Mouse (Mus musculus) hindbrain, embryonic 11.5 days (tissue): ENCODE measurements around the gene Mapkapk3. TPM values are rescaled to one million over a fixed set of nuclear protein-coding genes. Genes with fewer than 3 reads are reported as not detected.

Source experiments
- ATAC-seq: fragments of 200-750 bp; cut with Nextera tagmentation; 2 replicates; pipeline ENCODE4 v1.8.0; 2017; ENCODE audit warnings: mild to moderate bottlenecking, moderate TSS enrichment, moderate library complexity; ENCODE audit not compliant: low FRiP score
- DNase-seq: peaks from one replicate; pipeline ENCODE4 v3.0.0-alpha.2; 2015; ENCODE audit warnings: low spot score
- H3K27ac ChIP-seq: fragments of 300-500 bp; sonication (generic); 2 replicates; pipeline ENCODE4 v1.5.1; 2014; ENCODE audit warnings: mild to moderate bottlenecking, low read depth, low read length
- H3K27me3 ChIP-seq: fragments of 300-500 bp; sonication (generic); 2 replicates; pipeline ENCODE4 v1.6.1; 2014; ENCODE audit warnings: mild to moderate bottlenecking, low read length, moderate library complexity, mixed read lengths; ENCODE audit not compliant: control insufficient read depth, insufficient read depth
- H3K36me3 ChIP-seq: fragments of 300-500 bp; sonication (generic); 2 replicates; pipeline ENCODE4 v1.6.1; 2014; ENCODE audit warnings: mild to moderate bottlenecking, low read length, moderate library complexity, mixed read lengths; ENCODE audit not compliant: control insufficient read depth, insufficient read depth
- H3K4me1 ChIP-seq: fragments of 300-500 bp; sonication (generic); replicated peaks from 2 replicates; pipeline ENCODE4 v1.6.1; 2014; ENCODE audit warnings: low read length, mixed read lengths; ENCODE audit not compliant: control insufficient read depth, insufficient read depth
- H3K4me2 ChIP-seq: fragments of 300-500 bp; sonication (generic); replicated peaks from 2 replicates; pipeline ENCODE4 v1.6.1; 2014; ENCODE audit warnings: mild to moderate bottlenecking, low read depth, low read length
- H3K4me3 ChIP-seq: fragments of 300-500 bp; sonication (generic); 2 replicates; pipeline ENCODE4 v1.5.1; 2014; ENCODE audit warnings: low read depth, low read length
- H3K9ac ChIP-seq: fragments of 300-500 bp; sonication (generic); 2 replicates; pipeline ENCODE4 v1.6.1; 2014; ENCODE audit warnings: low read depth, low read length
- H3K9me3 ChIP-seq: fragments of 300-500 bp; sonication (generic); 2 replicates; pipeline ENCODE4 v1.6.1; 2016; ENCODE audit warnings: low read length; ENCODE audit not compliant: control insufficient read depth
- WGBS: fragments of 180-500 bp; shearing (Covaris S2); extraction: QIAGEN DNeasy Blood & Tissue Kit; methylation state at CpG from one replicate; pipeline ENCODE4 v1.1.7; 2014; 5-methylcytosine and 5-hydroxymethylcytosine counted together
- polyA plus RNA-seq: library from polyadenylated mRNA; unstranded; fragments of >200 nt; fragmentation: Nextera tagmentation; extraction: Ambion mirVana; gene quantifications from 2 replicates; pipeline ENCODE4 v1.2.1, GENCODE M21; 2014

Mapkapk3 gene
- polyA plus RNA-seq, 1 experiment from 2014 or later = 3.4 TPM

GRCm38 (mm10) chr9:107304383-107304782, 14.7 kb upstream of the Mapkapk3 start:
- Histone ChIP-seq H3K36me3 (no peaks in the 10 kb centered on the region), H3K27ac (no peak overlapping the region), H3K27me3 (no peaks in the 10 kb centered on the region), H3K4me1 (no peaks in the 10 kb centered on the region), H3K4me3 (no peak overlapping the region), H3K4me2 (no peak overlapping the region), H3K9ac (no peak overlapping the region), H3K9me3 (no peaks in the 10 kb centered on the region)
- 89% methylated on average over 3 of the region's 3 CpGs for WGBS
- ATAC-seq = no peak
- no peak for DNase-seq

- no peaks in the 10 kb centered on the region for H3K4me1 ChIP-seq
- no peak overlapping the region for H3K4me2 ChIP-seq
- no peak overlapping the region for H3K9ac ChIP-seq
- H3K27ac ChIP-seq = no peak overlapping the region
- H3K9me3 ChIP-seq = no peaks in the 10 kb centered on the region
- WGBS = 81% methylated on average over 5 of the region's 5 CpGs
- H3K27me3 ChIP-seq = no peaks in the 10 kb centered on the region
- ATAC-seq (no peak), DNase-seq (no peak)
- no peak overlapping the region for H3K4me3 ChIP-seq
- H3K36me3 ChIP-seq = no peaks in the 10 kb centered on the region
Observed at GRCm38 (mm10) chr9:107303900-107304299, 14.2 kb upstream of the Mapkapk3 start.

- no peak overlapping the region for H3K4me3 ChIP-seq
- H3K4me2 ChIP-seq = no peak overlapping the region
- 78% methylated on average over 9 of the region's 9 CpGs for WGBS
- no peak overlapping the region for H3K9ac ChIP-seq
- H3K27ac ChIP-seq = no peak overlapping the region
- no peak for DNase-seq
- no peak for ATAC-seq
- H3K36me3 ChIP-seq = no peaks in the 10 kb centered on the region
- H3K9me3 ChIP-seq = no peaks in the 10 kb centered on the region
- no peaks in the 10 kb centered on the region for H3K27me3 ChIP-seq
- H3K4me1 ChIP-seq = no peaks in the 10 kb centered on the region
Observed at GRCm38 (mm10) chr9:107303121-107303820, 13.6 kb upstream of the Mapkapk3 start.

- no peaks in the 10 kb centered on the region for H3K36me3 ChIP-seq
- no peaks in the 10 kb centered on the region for H3K9me3 ChIP-seq
- H3K27me3 ChIP-seq = no peaks in the 10 kb centered on the region
- H3K4me3 ChIP-seq = no peak overlapping the region
- DNase-seq (no peak), ATAC-seq (no peak)
- WGBS = 81% methylated on average over 7 of the region's 7 CpGs
- no peaks in the 10 kb centered on the region for H3K4me1 ChIP-seq
- H3K27ac ChIP-seq = no peak overlapping the region
- H3K9ac ChIP-seq = no peak overlapping the region
- no peak overlapping the region for H3K4me2 ChIP-seq
Observed at GRCm38 (mm10) chr9:107302592-107302991, 12.9 kb upstream of the Mapkapk3 start.

GRCm38 (mm10) chr9:107301554-107302331, 12.1 kb upstream of the Mapkapk3 start:
- no peaks in the 10 kb centered on the region for H3K27me3 ChIP-seq
- no peak for ATAC-seq
- no peak for DNase-seq
- H3K4me1 ChIP-seq = no peaks in the 10 kb centered on the region; the same call in 1 of the 2 replicates
- no peak overlapping the region for H3K9ac ChIP-seq
- H3K4me2 ChIP-seq = no peak overlapping the region
- H3K9me3 ChIP-seq = no peaks in the 10 kb centered on the region
- no peaks in the 10 kb centered on the region for H3K36me3 ChIP-seq
- no peak overlapping the region for H3K27ac ChIP-seq
- 85% methylated on average over 17 of the region's 17 CpGs for WGBS
- H3K4me3 ChIP-seq = no peak overlapping the region

GRCm38 (mm10) chr9:107300224-107300973, 10.7 kb upstream of the Mapkapk3 start:
- no peak for DNase-seq
- 91% methylated on average over 30 of the region's 30 CpGs for WGBS
- H3K4me1 ChIP-seq = no peaks in the 10 kb centered on the region; the same call in none of the 2 replicates
- peaks cover 3% of the 10 kb centered on the region; the same call in 1 of the 2 replicates for H3K27me3 ChIP-seq
- H3K9ac ChIP-seq = no peak overlapping the region
- no peak overlapping the region for H3K27ac ChIP-seq
- H3K4me3 ChIP-seq = no peak overlapping the region
- ATAC-seq = no peak
- no peak overlapping the region for H3K4me2 ChIP-seq
- H3K9me3 ChIP-seq = no peaks in the 10 kb centered on the region
- H3K36me3 ChIP-seq = no peaks in the 10 kb centered on the region

- WGBS = 89% methylated on average over 7 of the region's 7 CpGs
- no peak overlapping the region for H3K27ac ChIP-seq
- no peak overlapping the region for H3K4me3 ChIP-seq
- no peak overlapping the region for H3K9ac ChIP-seq
- no peak overlapping the region for H3K4me2 ChIP-seq
- no peak for ATAC-seq
- no peak for DNase-seq
- H3K27me3 ChIP-seq = peaks cover 3% of the 10 kb centered on the region; the same call in 1 of the 2 replicates
- no peaks in the 10 kb centered on the region for H3K9me3 ChIP-seq
- H3K4me1 ChIP-seq = no peaks in the 10 kb centered on the region; the same call in none of the 2 replicates
- no peaks in the 10 kb centered on the region for H3K36me3 ChIP-seq
Observed at GRCm38 (mm10) chr9:107299783-107300182, 10.1 kb upstream of the Mapkapk3 start.

GRCm38 (mm10) chr9:107298876-107299275, 9.2 kb upstream of the Mapkapk3 start:
- Histone ChIP-seq H3K4me2 (no peak overlapping the region), H3K36me3 (no peaks in the 10 kb centered on the region), H3K27ac (no peak overlapping the region), H3K4me3 (no peak overlapping the region), H3K9me3 (no peaks in the 10 kb centered on the region), H3K27me3 (peaks cover 3% of the 10 kb centered on the region; the same call in 1 of the 2 replicates), H3K9ac (no peak overlapping the region), H3K4me1 (no peaks in the 10 kb centered on the region; the same call in none of the 2 replicates)
- 91% methylated on average over 6 of the region's 6 CpGs for WGBS
- no peak for ATAC-seq
- DNase-seq = no peak
